Mouse (Mus musculus) inflammation-experienced regulatory T-cells, adult 6 months (primary cell): ENCODE measurements around the gene Zfp984. TPM values are rescaled to one million over a fixed set of nuclear protein-coding genes. Genes with fewer than 3 reads are reported as not detected.

Experiments used
- polyA plus RNA-seq, 3 experiments: library from polyadenylated mRNA; unstranded; fragments of 100-300 nt; shearing (Covaris generic); gene quantifications; one replicate each; pipeline ENCODE4 v1.2.1; 2017

Zfp984 gene
- polyA plus RNA-seq, 3 experiments from 2014 or later: 18.6 to 25.6 (median 23.7) TPM

Other genes with a start within 250 kb of the Zfp984 start
- under 1 TPM in 2 of 3 experiments, not detected in 1; 0.20 to 0.58 TPM for gene Zfp979, start 167.3 kb downstream of the Zfp984 start, polyA plus RNA-seq
- 1 to 10 TPM in 1 of 3 experiments, under 1 TPM in 1, not detected in 1; 0.79 to 2.3 TPM for gene Zfp534, start 107.2 kb downstream of the Zfp984 start, polyA plus RNA-seq
- gene Zfp933, start 38.6 kb upstream of the Zfp984 start, polyA plus RNA-seq: 10 to 100 TPM in 1 of 3 experiments, 1 to 10 TPM in 2; 5.5 to 10.0 (median 7.5) TPM
- gene Miip, start 59.0 kb upstream of the Zfp984 start, polyA plus RNA-seq: 100 to 1,000 TPM in 1 of 3 experiments, 10 to 100 TPM in 2; 59.0 to 116 (median 71.4) TPM
- 1 to 10 TPM; 4.0 to 8.1 (median 4.5) TPM for gene Fv1, start 59.2 kb upstream of the Zfp984 start, polyA plus RNA-seq
- gene Mfn2, start 94.9 kb upstream of the Zfp984 start, polyA plus RNA-seq: 10 to 100 TPM; 20.5 to 25.5 (median 21.2) TPM
- 1 to 10 TPM; 1.3 to 4.5 (median 3.1) TPM for gene Plod1, start 127.0 kb upstream of the Zfp984 start, polyA plus RNA-seq
- 10 to 100 TPM in 1 of 3 experiments, 1 to 10 TPM in 2; 7.2 to 11.6 (median 8.3) TPM for gene 2510039O18Rik, start 131.1 kb upstream of the Zfp984 start, polyA plus RNA-seq
- not detected for gene Nppb, start 176.0 kb upstream of the Zfp984 start, polyA plus RNA-seq
- gene Nppa, start 190.9 kb upstream of the Zfp984 start, polyA plus RNA-seq: not detected
- 1 to 10 TPM; 3.8 to 7.0 (median 6.3) TPM for gene Clcn6, start 229.0 kb upstream of the Zfp984 start, polyA plus RNA-seq
- 10 to 100 TPM in 1 of 3 experiments, 1 to 10 TPM in 2; 9.2 to 12.0 (median 9.5) TPM for gene Mthfr, start 229.3 kb upstream of the Zfp984 start, polyA plus RNA-seq